Mouse (Mus musculus): Measurements from ENCODE around the gene Fxyd5. TPM values are rescaled to one million over a fixed set of nuclear protein-coding genes. Genes with fewer than 3 reads are reported as not detected.
A peak's percentile ranks its signal among the peaks of the same experiment; 100 is the strongest.

The Fxyd5 gene
- 930 to 1,250 TPM (median 1,146 TPM) in 3 replicates for total RNA-seq (2017)

- ATAC-seq (replicated peaks; ENCODE audit: insufficient number of reproducible peaks, low FRiP score, low TSS enrichment, poor library complexity, severe bottlenecking), result no peak
Measured at GRCm38 (mm10) chr7:31042431-31042910, at the start of gene Fxyd5. Gene Fxyd5, minus strand, starts transcription at chr7:31042481.

- peak; percentile 79 for ATAC-seq (replicated peaks; ENCODE audit: insufficient number of reproducible peaks, low FRiP score, low TSS enrichment, poor library complexity, severe bottlenecking)
Measured at GRCm38 (mm10) chr7:31089721-31090120, 47.4 kb upstream of the Fxyd5 start.

- ATAC-seq (replicated peaks; ENCODE audit: insufficient number of reproducible peaks, low FRiP score, low TSS enrichment, poor library complexity, severe bottlenecking), result no peak
Measured at GRCm38 (mm10) chr7:31088206-31088605, 45.9 kb upstream of the Fxyd5 start.

- ATAC-seq (replicated peaks; ENCODE audit: insufficient number of reproducible peaks, low FRiP score, low TSS enrichment, poor library complexity, severe bottlenecking), result no peak
Measured at GRCm38 (mm10) chr7:31087262-31087661, 45.0 kb upstream of the Fxyd5 start.

DNA sequence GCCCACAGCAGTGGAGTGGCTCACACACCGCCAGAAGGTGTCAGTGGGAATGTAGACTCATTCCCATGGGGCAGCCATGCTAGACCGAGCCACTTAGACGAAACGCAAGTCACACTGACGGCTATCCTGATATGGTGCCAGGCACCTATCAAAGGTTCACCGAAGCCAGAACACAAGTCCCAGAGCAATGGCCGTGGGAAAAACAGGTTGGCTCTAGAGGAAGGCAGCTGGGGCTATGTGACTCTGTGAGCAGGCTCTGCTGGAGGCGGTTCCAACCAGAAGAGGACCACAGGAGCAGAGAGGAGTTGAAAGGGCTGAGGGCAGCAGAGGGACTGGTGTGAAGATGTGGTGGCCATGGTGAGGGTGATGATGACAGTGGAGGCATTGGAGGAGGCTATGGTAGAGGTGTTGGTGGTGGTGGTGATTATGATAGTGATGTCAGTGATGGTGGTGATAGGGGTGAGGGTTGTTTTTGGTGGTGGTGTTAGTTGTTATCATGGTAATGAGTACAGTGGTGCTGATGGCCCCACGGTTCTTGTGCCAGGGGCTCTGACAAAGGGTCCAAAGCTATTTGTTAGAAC is 44.0 kb upstream of the Fxyd5 start:
- peak; percentile 57 for ATAC-seq (replicated peaks; ENCODE audit: insufficient number of reproducible peaks, low FRiP score, low TSS enrichment, poor library complexity, severe bottlenecking)

- ATAC-seq (replicated peaks; ENCODE audit: insufficient number of reproducible peaks, low FRiP score, low TSS enrichment, poor library complexity, severe bottlenecking), result no peak
Measured at GRCm38 (mm10) chr7:31085171-31085570, 42.9 kb upstream of the Fxyd5 start.

DNA sequence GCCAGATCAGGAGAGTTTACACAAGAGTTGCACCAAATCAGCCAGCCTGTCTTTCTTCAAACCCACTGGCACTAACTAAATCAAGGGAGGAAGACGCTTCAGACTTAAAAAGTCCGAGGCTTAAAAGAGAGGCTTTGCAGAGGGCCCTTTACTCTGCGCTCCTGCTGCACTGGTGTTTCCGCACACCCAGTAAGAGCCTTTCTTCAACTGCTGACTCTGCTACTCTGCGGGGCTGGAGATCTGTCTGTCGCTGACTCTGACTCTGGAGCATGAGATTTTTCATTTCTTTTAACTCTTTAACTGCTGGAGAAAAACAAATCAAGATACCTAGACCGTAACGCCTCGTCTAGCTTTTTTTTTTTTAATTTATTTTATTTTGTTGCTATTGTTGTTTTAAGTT is 41.9 kb upstream of the Fxyd5 start:
- ATAC-seq (replicated peaks; ENCODE audit: insufficient number of reproducible peaks, low FRiP score, low TSS enrichment, poor library complexity, severe bottlenecking), result no peak

DNA sequence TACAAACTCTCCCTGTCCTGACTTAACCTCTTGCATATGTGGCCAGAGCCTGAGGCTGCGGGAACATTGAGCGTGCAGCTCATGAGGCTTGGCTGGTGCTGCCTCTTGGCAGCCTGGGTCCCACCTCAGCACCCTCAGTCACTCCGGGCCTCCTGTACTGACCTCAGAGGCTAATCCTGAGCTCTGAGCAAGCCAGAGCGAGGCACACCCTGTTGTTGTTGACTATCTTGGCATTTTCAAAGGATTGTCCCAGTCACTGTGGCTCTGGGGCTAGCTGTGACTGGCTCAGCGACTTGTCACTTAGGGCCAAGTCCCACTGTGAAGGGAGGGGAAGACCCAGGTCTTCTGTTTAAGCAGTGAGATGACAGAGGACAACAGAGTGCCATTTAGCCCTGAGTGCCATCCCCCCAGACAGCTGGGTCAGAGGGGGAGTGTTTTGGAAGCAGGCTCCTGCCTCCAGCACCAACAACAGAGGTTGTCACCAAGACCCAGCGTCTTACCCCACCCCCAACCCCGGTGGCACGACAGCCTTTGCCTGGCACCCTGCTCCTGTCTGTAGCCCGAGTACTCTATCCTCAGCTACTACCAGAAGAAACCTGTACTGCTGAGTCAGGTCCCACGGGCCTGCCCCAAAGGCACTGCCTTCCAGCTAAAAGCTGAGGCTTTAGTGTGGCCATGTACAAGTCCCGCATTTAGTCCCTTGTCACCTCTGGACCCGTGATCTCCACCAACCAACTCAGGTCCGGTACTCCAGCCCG is 40.7 kb upstream of the Fxyd5 start:
- ATAC-seq (replicated peaks; ENCODE audit: insufficient number of reproducible peaks, low FRiP score, low TSS enrichment, poor library complexity, severe bottlenecking), result no peak

DNA sequence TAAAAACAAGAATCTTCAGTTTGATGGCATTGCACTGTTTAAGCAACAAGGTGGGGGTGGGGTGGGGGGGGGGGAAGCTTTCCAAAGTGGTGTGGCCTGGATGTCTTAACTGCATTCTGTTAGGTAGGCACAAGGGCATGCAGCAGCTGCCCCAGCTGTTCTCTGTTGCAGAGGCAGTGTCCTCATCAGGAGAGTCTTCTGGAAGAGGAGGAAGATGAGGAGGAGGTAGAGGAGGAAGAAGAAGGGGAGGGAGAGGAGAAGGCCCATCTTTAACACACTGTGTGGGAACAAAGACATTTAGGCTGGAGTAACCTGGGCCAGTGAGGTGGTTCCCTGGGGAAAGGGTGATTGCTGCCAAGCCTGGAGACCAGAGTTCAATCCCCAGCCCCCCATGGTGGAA is 39.8 kb upstream of the Fxyd5 start:
- no peak for ATAC-seq (replicated peaks; ENCODE audit: insufficient number of reproducible peaks, low FRiP score, low TSS enrichment, poor library complexity, severe bottlenecking)

- no peak for ATAC-seq (replicated peaks; ENCODE audit: insufficient number of reproducible peaks, low FRiP score, low TSS enrichment, poor library complexity, severe bottlenecking)
Measured at GRCm38 (mm10) chr7:31081106-31081505, 38.8 kb upstream of the Fxyd5 start.

DNA sequence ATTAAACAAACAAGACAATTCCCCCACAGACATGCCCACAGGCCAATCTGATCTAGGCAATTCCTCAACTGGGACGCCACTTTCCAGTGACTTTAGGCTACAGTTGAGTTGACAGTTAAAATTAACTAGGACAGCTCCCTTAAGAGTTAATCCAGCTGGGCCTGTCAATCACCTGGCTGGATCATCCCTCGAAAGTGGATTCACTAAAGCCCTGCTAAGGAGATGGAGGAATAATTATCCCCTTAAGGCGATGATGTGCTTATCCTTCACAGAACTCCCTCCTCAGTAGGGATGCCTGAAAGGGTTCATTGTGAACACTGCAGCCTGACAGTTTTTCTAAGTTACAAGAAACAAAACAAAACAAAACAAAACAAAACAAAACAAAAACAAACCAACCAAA is 38.3 kb upstream of the Fxyd5 start:
- no peak for ATAC-seq (replicated peaks; ENCODE audit: insufficient number of reproducible peaks, low FRiP score, low TSS enrichment, poor library complexity, severe bottlenecking)

DNA sequence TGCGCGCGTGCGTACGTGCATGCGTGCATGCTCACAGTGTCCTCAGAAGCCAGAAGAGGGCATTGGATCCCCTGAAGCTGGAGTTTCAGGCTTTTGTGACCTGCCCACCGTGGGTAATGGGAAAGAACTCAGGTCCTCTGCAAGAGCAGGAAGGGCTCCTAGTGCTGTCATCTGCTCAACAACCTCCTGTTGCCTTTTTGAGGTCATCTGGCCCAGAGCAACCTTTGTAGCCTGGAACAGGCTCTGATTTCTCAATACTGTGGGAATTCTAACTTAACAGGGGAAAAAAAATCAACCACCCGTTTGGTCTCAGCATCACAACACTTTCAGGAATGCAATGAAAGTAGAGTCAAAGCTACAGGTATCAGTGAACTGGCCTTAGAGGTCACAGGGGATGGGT is 37.4 kb upstream of the Fxyd5 start:
- ATAC-seq (replicated peaks; ENCODE audit: insufficient number of reproducible peaks, low FRiP score, low TSS enrichment, poor library complexity, severe bottlenecking), result no peak

- ATAC-seq (replicated peaks; ENCODE audit: insufficient number of reproducible peaks, low FRiP score, low TSS enrichment, poor library complexity, severe bottlenecking), result peak; percentile 61
Measured at GRCm38 (mm10) chr7:31077885-31078445, 35.7 kb upstream of the Fxyd5 start.

DNA sequence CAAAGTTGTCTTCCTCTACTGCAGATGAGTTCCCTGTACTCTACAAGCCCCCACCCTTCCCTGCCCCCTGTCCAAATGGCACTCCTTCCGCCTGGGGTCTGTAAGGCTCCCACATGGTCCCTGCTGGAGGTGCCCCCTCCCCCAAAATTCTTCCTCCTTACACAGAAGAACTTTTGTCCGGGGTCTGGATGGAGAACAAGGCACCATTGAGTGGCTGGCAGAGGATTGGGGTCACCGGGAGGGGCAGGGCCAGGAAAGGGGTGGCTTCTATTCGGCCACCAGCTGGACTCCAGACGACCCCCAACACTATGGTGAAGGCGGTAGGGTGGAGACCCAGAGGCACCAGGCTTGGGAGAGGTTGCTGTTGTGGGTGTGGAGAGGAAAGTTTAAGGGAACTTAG is 35.2 kb upstream of the Fxyd5 start:
- ATAC-seq (replicated peaks; ENCODE audit: insufficient number of reproducible peaks, low FRiP score, low TSS enrichment, poor library complexity, severe bottlenecking), result no peak

DNA sequence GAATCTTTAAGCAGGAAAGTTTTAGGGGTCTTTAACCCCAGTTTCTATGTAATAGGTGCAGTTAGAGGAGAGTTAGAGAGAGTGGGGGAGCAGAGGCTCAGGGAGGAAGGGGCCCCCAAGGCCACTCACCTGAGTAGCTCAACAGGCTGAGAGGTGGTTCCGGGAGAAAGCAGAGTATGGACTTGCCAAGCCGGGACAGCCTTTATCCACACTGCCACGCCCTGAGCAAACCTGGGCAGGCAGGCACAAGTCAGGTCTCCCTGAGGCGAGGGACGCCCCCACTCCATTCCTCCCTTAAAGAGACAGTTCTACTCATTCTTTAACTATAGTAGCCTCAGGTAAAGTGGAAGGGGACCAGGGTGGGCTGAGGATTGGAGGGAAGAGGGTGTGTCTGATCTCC is 34.2 kb upstream of the Fxyd5 start, which contains the start of gene Fxyd3:
Gene Fxyd3 (minus strand): TSS at position 213 of the 400 bp plus-strand sequence.
- ATAC-seq (replicated peaks; ENCODE audit: insufficient number of reproducible peaks, low FRiP score, low TSS enrichment, poor library complexity, severe bottlenecking), result no peak

- ATAC-seq (replicated peaks; ENCODE audit: insufficient number of reproducible peaks, low FRiP score, low TSS enrichment, poor library complexity, severe bottlenecking), result no peak
Measured at GRCm38 (mm10) chr7:31074713-31075069, 32.4 kb upstream of the Fxyd5 start.

- ATAC-seq (replicated peaks; ENCODE audit: insufficient number of reproducible peaks, low FRiP score, low TSS enrichment, poor library complexity, severe bottlenecking), result no peak
Measured at GRCm38 (mm10) chr7:31074061-31074712, 31.9 kb upstream of the Fxyd5 start.

DNA sequence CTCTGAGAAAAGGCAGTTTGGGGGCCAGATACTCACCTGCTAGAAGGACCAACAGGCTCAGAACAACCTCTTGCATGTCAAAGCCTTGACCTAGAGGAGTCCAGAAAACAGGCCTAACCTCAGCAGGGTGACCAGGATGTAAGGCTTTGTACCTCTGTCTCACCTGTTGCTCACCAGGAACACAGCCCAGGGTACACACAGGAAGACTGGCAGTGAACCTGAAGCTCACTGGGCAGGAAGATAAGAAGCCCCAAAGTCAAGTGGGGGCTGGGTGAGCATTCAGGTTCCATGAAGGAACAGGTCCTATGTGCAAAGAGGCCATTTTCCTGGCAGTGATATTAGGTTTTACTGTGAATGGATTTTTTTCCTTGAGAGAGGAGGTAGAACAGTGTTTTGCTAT is 31.3 kb upstream of the Fxyd5 start:
- ATAC-seq (replicated peaks; ENCODE audit: insufficient number of reproducible peaks, low FRiP score, low TSS enrichment, poor library complexity, severe bottlenecking), result no peak

DNA sequence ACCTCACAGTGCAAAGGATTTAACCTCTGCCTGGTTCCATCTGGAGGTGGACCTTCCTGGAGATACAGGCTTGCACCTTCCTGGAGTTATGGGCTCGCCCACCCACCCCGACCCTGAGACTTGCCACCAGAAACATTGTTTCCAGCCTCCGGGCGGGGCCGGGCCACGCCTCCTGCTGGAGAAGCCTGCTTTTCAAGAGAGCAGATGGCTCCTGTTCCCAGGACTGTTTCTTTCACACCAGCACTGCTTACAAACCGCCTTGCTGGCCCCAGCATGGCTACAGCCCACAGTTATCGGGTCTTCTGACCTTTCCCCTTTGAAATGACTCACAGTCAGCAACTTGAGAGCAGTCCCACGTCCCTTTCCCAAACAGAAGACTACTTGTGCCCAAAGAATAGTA is 30.0 kb upstream of the Fxyd5 start:
- no peak for ATAC-seq (replicated peaks; ENCODE audit: insufficient number of reproducible peaks, low FRiP score, low TSS enrichment, poor library complexity, severe bottlenecking)

GRCm38 (mm10) chr7:31070324-31070723 is 28.0 kb upstream of the Fxyd5 start:
- no peak for ATAC-seq (replicated peaks; ENCODE audit: insufficient number of reproducible peaks, low FRiP score, low TSS enrichment, poor library complexity, severe bottlenecking)
